Mouse (Mus musculus): ENCODE data around the gene Nppb.

The Nppb gene

GRCm38 (mm10) chr4:147976237-147976636 lies 9.4 kb upstream of the Nppb start:
- DNase-seq (ENCODE audit: low read depth): no peak

GRCm38 (mm10) chr4:147977726-147978125 lies 7.9 kb upstream of the Nppb start:
- no peak for DNase-seq (ENCODE audit: low read depth)

- DNase-seq (ENCODE audit: low read depth): no peak
Observed at GRCm38 (mm10) chr4:147978391-147978790, 7.2 kb upstream of the Nppb start.

DNA sequence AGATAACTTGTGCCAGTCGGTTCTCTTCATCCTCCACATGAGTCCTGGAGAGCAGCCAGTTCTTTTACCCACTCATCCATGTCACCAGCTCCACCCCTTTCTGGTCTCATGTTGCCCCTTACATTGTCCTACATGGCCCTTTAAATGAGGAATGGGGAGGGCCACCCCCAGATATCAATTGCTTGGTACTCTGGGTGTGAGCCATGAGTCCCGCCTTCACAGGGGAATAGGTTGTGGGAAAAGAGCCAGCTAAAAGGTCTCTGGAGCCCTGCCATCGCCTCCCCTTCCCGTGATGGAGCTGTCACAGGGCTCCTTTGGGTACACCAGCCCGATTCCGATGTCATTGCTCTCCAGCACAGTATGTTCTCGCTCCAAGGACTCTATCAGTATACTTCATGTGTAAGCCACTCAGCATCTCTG lies 6.1 kb upstream of the Nppb start:
- DNase-seq (ENCODE audit: low read depth): no peak

GRCm38 (mm10) chr4:147993571-147994095 lies 8.0 kb downstream of the Nppb start:
- DNase-seq (ENCODE audit: low read depth): peak; percentile 87

DNA sequence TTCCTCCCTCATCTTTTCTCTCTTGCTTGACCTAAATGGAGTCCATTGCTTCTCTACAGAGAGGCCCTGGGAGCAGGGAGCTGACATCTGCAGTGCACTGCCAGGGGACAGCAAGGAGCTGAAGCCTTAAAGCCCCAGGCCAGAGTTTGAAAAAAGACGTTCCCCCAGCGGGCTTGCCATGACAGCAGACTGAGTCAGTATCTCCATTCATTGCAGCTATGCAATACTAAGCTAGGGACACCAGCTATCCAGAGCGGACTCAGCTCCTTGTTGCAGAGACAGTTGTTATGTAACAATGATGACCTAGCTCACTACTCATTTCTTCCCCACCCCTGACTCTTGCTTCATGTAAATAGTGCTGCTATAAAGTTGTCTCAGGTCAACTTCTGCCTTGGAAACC lies 9.7 kb downstream of the Nppb start:
- peak; percentile 41 for DNase-seq (ENCODE audit: low read depth)

DNA sequence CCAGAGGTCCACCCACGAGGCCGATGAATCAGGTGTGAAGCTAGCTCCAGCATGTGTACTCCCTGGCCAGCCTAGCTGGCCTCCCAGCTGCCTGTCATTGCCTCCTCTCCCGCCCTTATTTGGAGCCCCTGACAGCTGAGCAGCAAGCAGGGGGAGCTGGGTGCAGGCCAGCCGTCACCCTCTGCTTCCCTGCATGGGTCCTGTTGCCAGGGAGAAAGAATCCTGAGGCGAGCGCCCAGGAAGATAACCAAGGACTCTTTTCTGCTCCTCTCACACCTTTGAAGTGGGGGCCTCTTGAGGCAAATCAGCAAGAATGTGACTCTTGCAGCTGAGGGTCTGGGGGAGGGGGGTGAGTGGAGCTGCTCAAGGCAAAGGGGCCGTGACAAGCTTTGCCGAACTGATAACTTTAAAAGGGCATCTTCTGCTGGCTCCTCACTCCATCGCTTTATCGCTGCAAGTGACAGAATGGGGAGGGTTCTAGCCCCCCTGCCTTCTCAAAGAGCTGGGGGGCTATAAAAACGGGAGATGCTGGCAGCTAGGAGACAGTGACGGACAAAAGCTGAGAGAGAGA lies 14.7 kb downstream of the Nppb start, which contains the start of gene Nppa:
TSS of gene Nppa (plus strand) at position 521 of the 571 bp plus-strand sequence.
- peak; percentile 41 for DNase-seq (ENCODE audit: low read depth)

DNA sequence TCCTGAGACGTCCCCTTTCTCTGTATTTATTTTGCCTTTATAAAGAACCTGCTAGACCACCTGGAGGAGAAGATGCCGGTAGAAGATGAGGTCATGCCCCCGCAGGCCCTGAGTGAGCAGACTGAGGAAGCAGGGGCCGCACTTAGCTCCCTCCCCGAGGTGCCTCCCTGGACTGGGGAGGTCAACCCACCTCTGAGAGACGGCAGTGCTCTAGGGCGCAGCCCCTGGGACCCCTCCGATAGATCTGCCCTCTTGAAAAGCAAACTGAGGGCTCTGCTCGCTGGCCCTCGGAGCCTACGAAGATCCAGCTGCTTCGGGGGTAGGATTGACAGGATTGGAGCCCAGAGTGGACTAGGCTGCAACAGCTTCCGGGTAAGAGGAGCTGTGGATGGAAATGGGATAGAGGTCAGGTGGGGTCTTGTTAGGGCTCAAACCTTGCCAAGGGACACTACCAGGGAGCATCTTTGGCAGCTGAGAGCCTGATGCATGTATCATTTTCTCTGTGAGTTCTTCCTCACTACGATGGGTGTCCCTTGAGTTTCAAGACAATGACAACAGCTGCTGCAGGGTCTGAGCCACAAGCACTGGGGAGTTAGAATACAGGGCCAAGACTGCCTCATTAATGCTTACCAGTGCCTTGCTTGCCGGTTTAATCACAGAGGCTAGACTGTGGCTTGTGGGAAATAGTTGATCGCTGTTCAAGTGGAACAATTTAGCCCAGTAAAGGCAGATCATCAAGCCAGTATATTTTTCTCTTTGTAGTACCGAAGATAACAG lies 15.6 kb downstream of the Nppb start:
- no peak for DNase-seq (ENCODE audit: low read depth)

- peak; percentile 59 for DNase-seq (ENCODE audit: low read depth)
Observed at GRCm38 (mm10) chr4:148001866-148002265, 16.3 kb downstream of the Nppb start.

DNA sequence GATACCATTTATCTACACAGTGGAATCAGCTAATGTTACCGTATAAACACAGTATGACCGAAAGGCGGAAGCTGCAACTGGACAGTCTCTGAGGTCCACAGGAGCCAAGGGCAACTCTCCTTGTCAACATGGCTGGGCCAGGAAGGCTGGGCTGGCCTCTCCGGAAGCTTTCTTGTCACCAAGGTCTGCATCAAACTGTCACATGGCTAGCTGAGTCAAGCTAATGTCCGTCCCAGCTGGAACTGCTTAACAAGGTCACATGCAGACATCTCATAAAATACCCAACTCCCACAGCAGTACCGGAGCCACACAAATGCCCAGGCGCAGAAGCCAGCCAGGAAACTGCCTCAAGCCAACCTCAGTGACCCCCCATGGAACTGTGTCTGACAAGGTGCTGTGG lies 18.8 kb downstream of the Nppb start:
- DNase-seq (ENCODE audit: low read depth): no peak

DNA sequence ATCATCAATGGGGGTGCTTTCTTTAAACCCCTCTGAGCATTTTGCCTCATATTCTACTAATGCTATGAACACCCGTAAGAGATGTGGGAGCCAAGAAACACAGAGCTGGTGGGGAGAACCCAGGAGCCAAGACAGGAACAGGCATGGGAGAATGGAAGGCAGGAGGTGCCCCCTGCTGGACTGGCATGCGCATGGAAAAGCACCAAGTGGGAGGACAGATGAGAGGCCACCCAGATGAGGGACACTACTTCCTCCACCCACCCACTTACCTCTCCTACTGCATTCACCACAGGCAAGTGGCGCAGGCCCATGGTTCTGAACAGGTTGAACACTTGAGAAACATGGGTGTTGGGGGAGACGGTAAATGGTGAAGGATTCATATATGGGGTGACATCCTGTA lies 22.8 kb downstream of the Nppb start:
- DNase-seq (ENCODE audit: low read depth): peak; percentile 78

DNA sequence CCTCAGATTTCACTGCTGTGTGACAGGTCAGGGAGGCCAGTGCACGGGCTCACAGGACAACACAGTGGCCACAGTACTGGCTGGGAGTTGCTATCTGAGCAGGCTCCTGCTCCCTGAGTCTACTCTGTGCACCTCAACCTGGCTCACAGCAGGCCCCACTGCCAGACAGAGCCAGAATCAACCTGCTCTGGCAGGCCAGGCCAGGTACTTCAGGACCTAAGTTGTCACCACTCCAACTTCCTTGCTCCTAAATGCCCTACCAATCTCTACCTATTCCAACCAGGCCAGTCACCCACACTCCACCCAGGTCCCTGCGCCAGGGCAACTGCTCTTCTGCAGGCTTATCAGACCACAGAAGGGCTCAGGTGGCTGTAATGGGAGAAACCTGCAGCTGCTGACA lies 24.1 kb downstream of the Nppb start:
- no peak for DNase-seq (ENCODE audit: low read depth)

DNA sequence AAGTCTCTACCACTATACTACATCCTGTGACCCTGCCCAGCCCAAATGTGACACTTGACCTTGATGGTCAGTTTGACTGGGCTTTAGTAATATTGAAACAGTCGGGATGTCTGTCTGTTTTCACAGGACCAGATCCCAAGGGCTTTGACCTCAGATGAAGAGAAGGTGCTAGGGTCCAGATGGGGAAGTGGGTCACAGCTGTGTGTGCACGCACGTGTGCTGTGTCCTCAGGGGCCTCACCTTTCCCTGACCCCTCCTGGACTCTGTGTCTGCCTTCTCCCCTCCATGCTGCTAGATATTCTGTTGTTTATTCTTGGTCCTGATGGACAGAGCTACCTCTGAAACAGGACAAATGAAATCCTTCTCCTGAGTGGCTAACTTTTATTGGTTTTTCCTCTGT lies 25.7 kb downstream of the Nppb start:
- DNase-seq (ENCODE audit: low read depth): no peak

DNA sequence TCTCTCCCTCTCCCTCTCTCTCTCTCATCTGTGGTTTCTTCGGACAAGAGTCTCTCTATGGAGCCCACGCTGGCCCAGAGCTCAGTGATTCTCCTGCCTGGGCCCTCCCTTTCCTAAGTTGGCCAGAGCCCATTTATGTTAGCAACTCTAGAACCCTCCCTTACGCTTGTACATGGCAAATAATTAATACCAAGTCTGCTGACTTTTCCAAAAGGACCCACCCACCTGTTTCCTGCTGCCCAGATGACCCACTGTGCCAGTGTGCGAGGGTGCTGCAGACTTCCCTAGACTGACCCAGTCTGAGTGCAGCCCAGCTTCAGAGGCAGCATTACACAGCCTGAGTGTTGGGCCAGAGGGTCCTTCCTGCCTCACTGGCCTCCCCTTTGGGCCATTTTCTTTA lies 26.6 kb downstream of the Nppb start:
- DNase-seq (ENCODE audit: low read depth): no peak

DNA sequence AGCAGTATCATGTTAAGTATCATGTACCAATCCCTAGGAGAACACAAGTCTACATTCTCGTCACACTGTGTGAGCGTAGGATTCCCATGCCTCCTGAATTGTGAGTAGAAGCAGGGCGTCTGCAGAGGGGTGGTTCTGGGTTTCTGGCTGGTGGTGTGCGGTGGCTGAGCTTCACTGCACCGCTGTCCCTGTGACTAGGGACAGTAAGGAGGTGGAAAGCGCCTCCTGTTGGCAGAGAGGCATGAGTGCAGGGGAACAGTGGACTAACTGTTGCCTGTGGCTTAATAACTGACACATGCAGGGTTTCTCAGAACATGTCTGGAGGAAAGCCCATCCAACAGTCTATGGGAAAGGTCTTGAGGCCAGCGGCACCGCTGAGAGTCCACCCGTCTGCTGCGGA lies 29.8 kb downstream of the Nppb start:
- DNase-seq (ENCODE audit: low read depth): peak; percentile 57

DNA sequence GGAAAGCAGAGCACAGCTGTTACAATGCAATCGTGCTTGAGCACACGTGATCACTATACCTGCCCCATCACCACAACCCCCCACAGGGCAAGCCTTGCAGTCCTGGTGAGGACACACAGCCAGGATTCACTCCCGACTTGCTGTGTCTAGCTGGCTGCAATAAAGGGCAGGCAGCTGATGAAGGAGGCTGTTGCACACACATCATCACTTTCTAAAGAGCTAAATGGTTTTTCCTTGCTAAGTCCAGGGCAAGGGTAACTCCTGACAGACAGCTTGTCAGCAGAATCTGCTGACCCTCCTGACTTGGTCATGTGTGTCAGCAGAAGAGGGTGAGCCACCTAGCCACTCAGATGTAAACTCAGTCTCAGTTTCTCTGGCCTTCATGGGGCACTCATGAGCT lies 31.4 kb downstream of the Nppb start:
- no peak for DNase-seq (ENCODE audit: low read depth)

- no peak for DNase-seq (ENCODE audit: low read depth)
Observed at GRCm38 (mm10) chr4:148018410-148018809, 32.8 kb downstream of the Nppb start.

DNA sequence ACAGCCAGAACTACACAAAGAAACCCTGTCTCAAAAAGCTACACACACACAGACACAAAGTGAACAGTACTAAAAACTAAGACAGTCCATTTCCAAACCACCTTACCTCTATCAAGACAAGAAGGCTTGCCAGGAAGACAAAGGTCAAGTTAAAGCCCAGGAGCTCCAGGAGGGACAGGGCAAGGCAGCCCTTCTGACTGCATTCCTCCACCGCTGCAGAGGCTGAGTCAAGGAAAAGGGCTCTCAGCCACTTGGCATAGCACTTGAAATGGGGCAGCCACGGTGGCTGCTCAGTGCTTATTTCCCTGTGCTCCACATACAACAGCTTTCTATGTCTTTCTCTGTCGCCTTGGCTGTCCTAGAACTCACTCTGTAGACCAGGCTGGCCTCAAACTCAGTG lies 38.4 kb downstream of the Nppb start:
- DNase-seq (ENCODE audit: low read depth): no peak

DNA sequence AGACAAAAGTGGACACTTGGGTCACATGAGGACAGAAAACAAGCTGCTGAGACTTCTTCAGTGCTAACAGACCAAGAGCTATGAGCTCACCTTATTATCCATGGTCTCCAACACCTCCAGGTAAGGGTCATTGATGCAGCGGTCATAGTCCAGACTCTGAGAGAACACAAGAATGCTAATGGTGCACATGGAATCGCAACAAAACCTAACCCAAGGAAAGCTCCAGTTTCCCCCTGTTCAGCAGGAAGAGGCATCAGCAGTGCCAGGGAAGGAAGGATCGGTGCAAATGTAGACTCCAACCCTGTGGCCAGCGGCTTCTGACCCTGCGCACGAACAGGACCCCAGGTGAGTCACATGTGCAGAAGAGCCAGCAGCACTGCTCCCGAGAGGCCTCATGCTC lies 43.7 kb downstream of the Nppb start:
- DNase-seq (ENCODE audit: low read depth): no peak

DNA sequence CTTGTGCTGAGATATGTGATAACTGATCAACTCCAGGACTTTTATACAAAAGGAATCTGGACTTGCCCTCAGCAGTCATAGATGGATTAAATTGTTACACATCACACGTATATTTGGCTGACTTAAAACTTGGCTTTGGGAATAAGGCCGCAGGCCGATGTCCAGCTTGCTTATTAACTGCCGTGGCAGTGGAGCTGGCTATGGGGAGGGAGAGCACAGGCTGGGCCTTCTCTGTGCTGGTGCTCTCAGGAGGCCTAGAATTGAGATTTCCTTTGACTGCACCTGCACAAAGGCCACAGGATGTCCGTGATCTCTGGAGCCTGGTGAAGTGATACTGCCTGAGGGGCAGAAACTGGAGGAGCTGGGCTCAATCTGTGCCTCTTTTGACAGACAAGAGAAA lies 44.9 kb downstream of the Nppb start:
- no peak for DNase-seq (ENCODE audit: low read depth)

- DNase-seq (ENCODE audit: low read depth): no peak
Observed at GRCm38 (mm10) chr4:148033858-148034410, 48.3 kb downstream of the Nppb start.

- DNase-seq (ENCODE audit: low read depth): no peak
Observed at GRCm38 (mm10) chr4:148035440-148035839, 49.9 kb downstream of the Nppb start.

Data from NIH3T3 (cell line).